Mouse (Mus musculus) stomach, postnatal 0 days (tissue): ENCODE results near the gene Gatad2b.

ENCODE experiments used
- CTCF ChIP-seq: IDR thresholded peaks from 2 replicates; pipeline ENCODE4 v1.5.1; 2016; ENCODE audit warnings: antibody characterized with exemption, low read depth, mild to moderate bottlenecking, moderate library complexity
- EP300 ChIP-seq: optimal IDR thresholded peaks from 2 replicates; pipeline ENCODE3; 2016; ENCODE audit warnings: antibody characterized with exemption

- no peak for TF ChIP-seq CTCF
- TF ChIP-seq EP300: no peak
Observed at GRCm38 (mm10) chr3:90387483-90387882, 94.5 kb downstream of the Gatad2b start.
